Mouse (Mus musculus): ENCODE measurements at regions not wholly inside any gene's neighbourhood (a gene's known extent, or its start where the extent isn't known, plus 50 kb on each side); places are given as distances from the start of the nearest gene placed in this dataset.
A peak's percentile ranks its signal among the peaks of the same experiment; 100 is the strongest.

DNA sequence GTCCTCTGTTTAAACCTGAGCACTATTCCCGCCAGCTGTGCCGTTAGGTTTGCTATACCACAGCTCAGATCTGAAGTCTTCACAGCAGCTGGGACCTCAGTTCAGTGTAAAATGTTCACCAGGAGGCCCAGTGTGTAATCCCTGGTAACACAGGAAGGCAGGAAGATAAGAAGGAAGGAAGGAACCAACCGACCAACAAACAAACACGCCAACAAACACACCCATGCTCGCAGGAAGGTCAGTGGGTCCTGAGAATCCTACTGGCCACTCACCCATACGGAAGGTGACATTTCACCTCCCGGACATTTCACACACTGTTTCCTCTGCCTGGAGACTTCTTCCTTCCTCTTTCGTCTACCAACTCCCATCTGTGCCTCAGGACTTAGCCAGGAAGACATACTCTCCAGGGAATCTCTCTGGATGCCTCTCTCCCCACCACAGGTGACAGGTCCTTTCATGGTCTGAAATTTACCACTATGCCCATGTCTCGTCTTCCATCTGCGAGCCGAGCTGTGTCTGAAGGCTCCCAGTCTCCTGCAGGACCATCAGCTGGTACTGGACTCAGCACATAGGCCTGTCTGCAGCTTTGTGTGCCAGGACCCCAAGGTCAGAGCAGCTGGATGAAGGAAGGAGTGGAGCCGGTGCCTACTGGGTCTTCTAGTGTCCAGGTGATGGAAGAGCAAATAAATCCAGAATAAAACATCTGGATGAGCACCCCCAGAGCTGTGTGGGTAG, 61.1 kb upstream of the Xpa start:
- intact Hi-C loops (cut with DNase I), result no loop called here
- no peak for DNase-seq (ENCODE audit: low spot score in 2 of 2)

DNA sequence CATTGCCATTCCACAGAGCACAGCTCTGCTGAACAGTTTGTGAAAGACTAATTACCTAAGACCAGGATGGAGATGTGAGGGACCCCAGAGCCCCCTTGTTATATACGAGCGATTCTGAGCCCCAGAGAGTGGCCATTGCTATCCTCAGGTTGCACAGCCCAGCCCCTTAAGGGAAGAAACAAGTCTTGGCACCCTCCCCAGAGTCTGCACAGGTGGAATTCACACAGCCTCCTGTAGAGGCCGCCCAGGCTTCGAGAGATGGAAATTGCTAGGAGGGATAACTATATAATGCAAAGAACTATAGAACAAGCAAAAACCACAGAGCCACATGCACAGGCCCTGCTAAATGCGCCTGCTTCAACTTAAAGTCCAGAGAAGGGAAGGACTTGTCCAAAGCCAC, 62.7 kb upstream of the Xpa start:
- peak in 1 of 2 experiments; percentile 17 for DNase-seq (ENCODE audit: low spot score in 2 of 2)
- intact Hi-C loops (cut with DNase I), result no loop called here

DNA sequence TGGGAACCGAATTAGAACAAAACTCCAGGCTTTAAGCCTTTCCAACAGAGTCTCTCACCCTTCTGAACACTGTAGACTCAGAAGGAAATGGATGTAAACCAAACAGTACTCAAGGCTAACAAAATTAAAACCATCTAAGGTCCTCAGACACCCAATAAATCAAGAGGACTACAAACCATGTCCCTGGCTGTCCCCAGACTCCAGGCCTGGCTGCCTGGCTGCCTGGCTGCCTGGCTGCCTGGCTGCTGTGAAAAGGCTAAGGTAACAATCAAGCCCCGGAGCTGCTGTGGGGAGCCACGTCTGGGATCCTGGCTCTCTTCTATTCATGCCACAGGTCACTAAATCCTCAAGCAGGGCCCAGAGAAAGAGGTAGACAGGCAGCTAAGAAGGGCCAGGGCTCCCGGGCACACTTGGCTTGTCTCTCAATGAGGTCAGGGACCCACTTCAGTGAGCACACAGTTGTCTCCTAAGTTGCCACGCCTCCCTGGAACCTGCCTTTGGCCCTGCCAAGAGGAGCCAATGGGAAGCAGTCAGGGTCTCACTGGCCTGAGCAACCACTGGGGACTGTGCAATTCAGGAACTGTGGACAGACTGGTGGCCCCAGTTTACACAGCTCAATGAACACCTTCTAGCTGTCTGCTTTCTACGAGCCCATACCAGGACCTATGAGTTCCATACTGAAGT, 72.6 kb upstream of the Xpa start:
- DNase-seq (ENCODE audit: low spot score in 2 of 2), result no peak
- intact Hi-C loops (cut with DNase I), result no loop called here

DNA sequence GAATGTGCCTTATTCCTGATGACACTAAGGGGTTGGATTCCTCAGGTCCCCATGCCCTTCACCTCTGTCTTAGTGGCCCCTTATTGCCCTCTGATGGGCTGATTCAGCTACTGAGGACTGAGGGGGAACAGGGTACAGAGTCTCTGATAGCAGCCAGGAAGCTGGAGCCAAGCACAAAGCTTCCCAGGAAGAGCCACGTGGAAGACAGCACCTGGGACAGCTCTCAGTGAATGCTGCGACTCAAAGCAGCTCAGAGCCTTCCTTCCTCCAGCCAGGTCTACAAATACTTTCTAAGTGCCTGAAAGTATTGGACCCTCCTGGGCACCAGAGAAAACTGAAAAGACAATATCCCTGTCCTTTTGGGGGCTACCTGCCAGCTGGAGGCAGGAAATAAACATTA, 72.3 kb upstream of the Foxe1 start:
- intact Hi-C loops (cut with DNase I), result no loop called here

DNA sequence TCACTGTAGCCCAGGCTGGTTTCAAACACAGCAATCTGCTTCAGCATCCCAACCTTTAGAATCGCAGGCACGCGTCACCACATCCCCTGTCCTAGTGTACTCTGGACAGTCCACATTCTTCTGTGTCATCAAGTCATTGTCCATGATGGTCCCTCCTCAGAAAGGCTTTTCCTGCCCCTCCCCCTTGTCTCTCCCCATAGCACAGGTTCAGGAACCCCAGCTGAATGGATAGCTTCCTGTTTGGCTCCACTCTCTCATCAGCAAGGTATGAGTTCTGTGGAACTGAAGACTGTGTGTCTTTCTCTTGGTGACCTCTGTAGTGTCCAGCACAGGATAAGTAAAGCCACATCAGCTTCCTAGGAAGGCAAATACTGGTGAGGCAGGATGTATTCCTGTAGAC, 67.6 kb upstream of the Foxe1 start:
- DNase-seq (ENCODE audit: low spot score in 2 of 2), result no peak
- intact Hi-C loops (cut with DNase I), result no loop called here

More for the DNA sequence above, 72.3 kb upstream of the Foxe1 start:
- DNase-seq (ENCODE audit: low spot score in 2 of 2), result no peak

DNA sequence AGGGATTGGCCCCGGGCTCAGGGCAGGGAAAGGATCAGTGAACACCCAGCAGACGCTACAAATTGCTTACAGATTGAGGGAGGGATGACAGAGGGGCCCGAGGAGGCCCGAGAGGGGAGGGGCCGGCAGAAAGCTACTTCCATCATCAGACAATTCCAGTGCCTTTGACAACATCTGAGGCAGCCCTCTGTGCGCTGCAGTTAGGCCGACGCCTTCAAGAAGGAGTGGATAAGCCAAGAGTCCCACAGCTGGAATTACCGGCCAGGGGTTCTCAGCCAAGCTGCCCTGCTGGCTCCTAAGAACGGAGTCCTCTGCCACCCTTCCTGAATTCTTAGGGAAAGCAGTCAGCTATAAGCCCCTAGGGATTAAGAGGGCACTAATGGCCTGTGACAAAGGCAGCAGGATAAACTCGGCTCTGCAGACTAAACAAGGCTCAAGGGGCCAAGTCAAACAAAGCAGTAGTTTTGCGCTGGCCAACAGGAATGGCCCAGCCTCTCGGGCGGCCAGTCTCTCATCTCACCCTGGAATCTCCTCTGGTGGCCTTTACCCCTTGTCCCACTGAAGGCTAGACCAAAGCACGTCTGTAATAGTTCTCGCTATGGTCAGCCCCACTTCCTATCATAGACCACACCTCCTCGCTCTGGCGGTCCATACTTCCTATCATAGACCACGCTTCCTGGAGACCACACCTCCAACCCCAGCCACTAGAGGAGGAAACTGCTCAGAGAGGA, 66.4 kb upstream of the Foxe1 start:
- intact Hi-C loops (cut with DNase I), result no loop called here
- DNase-seq (ENCODE audit: low spot score in 2 of 2), result no peak

DNA sequence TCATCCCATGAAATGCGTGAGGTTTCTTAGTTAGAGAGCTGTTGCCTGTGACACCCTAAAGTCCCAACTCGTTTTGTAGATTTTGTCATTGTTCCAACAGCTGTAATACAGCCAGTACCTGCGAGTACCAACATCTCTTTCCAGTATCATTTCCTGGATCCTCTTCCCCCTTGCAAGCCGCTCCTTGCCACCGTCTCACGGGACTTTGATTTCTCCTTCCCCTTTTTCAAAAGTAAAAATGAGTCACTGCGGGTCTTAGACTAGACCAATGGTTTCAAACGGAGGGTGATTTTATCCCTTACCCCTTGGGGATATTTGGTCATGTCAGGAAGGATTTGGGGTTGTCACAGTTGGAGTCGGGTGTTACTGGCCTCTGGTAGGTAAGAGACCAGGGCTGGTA, 56.5 kb upstream of the Foxe1 start:
- no peak for DNase-seq (ENCODE audit: low spot score in 2 of 2)
- intact Hi-C loops (cut with DNase I), result no loop called here

DNA sequence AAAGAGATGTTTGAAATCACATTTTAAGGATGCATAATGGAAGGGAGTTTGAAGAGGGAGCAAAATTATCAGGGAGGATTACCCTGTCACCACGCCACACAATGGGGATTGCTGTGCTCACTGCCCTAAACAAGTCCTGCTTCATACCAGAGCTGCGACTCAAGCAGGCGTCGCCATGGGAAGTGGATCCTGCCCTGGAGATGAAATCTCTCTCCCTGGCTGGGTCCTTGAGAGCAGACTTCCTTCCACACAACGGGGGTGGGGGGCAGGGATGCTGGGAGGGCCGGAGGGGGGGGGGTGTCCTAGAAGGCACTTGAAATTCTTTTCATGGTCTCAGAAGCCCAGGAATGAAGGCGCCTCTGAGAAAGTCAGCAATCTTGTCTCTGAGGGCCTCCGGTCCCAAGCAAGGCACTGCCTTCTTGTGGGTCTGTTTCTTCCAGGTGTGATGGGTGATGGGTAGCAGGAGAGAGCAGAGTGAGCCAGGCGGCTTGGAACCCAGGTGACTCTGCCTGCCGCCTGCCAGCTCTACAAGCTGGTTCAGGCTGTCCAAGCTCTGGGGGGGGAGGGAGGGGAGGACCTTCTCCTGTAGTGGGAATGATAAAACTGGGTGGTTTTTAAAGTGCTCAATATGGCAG, 51.7 kb upstream of the Foxe1 start:
- intact Hi-C loops (cut with DNase I), result no loop called here
- DNase-seq (ENCODE audit: low spot score in 2 of 2), result no peak

Data from left cerebral cortex, postnatal 36 days (tissue).